Mouse (Mus musculus): ENCODE data around the gene Ppcdc. TPM values are rescaled to one million over a fixed set of nuclear protein-coding genes. Genes with fewer than 3 reads are reported as not detected.

Gene Ppcdc
- total and polyA plus RNA-seq, 3 experiments = 8.5 to 58.6 (median 26.0) TPM

DNA sequence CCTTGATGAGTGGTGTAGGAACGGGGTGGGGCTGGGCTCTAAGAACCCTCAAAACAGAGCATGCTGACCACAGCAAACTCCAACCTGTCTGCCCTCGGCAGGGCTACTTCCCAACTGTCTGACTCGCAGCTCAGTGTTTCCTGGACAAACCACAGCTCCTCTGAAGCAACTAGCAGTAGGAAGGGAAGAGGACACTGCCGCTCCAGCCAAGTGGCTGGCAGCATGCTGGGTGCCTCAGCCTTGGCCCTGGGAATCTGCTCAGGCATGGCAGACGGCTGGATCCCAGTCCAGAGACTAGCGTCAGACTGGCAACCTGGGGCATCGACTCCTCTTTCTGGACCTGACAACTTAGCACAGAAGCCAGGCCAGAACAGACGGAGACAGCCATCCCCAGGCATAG is 22.6 kb downstream of the Ppcdc start:
- Histone ChIP-seq H3K4me1 (ENCODE audit: insufficient read depth, low read depth, low read length) (peaks cover 11% of the 10 kb centered on the region), H3K4me3 (ENCODE audit: low read depth, low read length) (no peak overlapping the region), H3K36me3 (replicated peaks) (peaks cover 87% of the 10 kb centered on the region), H3K27me3 (ENCODE audit: insufficient read depth, low read length) (no peaks in the 10 kb centered on the region), H3K9me3 (replicated peaks) (no peaks in the 10 kb centered on the region)
- TF ChIP-seq TAL1 (conservative IDR thresholded peaks at IDR 0.05; ENCODE audit: low read depth, low read length) (no peak), GATA2 (IDR thresholded peaks at IDR 0.05; ENCODE audit: borderline replicate concordance, low read depth, low read length) (no peak), GATA1 (IDR thresholded peaks at IDR 0.05; ENCODE audit: borderline replicate concordance, low read length) (no peak)
- DNase-seq (ENCODE audit: low spot score) (no peak), ATAC-seq (ENCODE audit: extremely low read depth, insufficient number of reproducible peaks, low FRiP score, poor library complexity, severe bottlenecking) (no peak)

DNA sequence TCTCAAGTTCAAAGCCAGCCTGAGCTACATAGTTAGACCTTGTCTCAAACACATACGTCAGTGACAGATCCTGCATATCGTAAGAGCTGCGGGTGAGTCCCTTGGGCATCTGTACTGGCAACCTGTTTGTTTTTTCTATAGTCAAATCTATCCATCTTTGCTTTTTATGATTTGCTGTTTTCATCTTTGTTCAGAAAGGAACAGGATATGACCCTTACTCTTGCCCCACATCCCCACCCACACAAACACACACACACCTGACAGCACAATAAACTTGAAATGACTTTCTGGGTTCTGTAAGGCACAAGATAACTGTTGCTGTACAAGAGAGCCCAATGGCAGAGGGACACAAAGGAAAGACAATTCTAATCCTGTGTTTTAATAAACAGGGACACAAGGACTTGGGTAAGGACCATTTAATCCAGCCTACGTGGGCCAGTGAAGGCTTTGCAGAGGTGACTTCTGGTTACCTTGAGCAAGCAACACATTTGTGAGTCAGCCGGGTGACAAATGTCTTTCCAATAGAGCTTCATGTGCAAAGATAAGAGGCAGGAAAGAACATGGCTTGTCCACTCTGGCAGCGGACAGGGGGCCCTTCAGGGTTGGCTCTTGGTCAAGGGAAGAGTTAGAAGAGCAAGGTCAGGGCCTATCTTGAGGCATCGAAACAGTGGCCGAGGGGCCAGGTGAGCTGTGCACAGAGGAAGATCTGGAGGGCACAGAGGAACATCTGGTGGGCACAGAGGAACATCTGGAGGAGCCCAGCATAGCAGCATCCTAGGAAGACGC is 32.6 kb downstream of the Ppcdc start:
- no peak overlapping the region for H3K4me3 ChIP-seq (ENCODE audit: low read depth, low read length)
- ATAC-seq (ENCODE audit: extremely low read depth, insufficient number of reproducible peaks, low FRiP score, poor library complexity, severe bottlenecking) = no peak
- TF ChIP-seq CTCF (IDR thresholded peaks at IDR 0.05; ENCODE audit: low read depth, low read length) (no peak), POLR2AphosphoS5 (IDR thresholded peaks at IDR 0.05; ENCODE audit: insufficient replicate concordance, low read depth, low read length) (no peak), GATA1 (IDR thresholded peaks at IDR 0.05; ENCODE audit: borderline replicate concordance, low read length) (no peak), TAL1 (conservative IDR thresholded peaks at IDR 0.05; ENCODE audit: low read depth, low read length) (no peak), GATA2 (IDR thresholded peaks at IDR 0.05; ENCODE audit: borderline replicate concordance, low read depth, low read length) (no peak)
- H3K36me3 ChIP-seq (replicated peaks) = peaks cover 4% of the 10 kb centered on the region
- peaks cover 4% of the 10 kb centered on the region for H3K27me3 ChIP-seq (ENCODE audit: insufficient read depth, low read length)
- H3K9me3 ChIP-seq (replicated peaks) = no peaks in the 10 kb centered on the region
- no peaks in the 10 kb centered on the region for H3K4me1 ChIP-seq (ENCODE audit: insufficient read depth, low read depth, low read length)
- no peak for DNase-seq (ENCODE audit: low spot score)

DNA sequence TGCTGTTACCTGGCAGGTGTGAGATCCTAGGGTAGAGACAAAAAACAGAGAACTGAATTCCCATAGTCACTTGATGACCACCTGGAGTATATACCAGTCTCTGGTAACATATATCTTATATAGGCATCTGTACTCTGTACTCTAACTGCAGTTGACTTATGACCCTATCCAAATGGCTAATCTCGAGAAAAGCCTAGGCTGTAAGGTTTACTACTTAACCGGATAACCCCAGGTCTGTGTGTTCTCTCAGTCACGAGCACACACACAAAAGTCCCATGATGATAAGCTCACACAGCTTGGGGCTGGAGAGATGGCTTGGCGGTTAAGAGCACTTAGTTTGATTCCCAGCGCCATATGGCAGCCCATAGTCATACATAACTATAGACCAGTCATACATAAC is 33.5 kb downstream of the Ppcdc start:
- Histone ChIP-seq H3K4me3 (ENCODE audit: low read depth, low read length) (no peak overlapping the region), H3K27me3 (ENCODE audit: insufficient read depth, low read length) (peaks cover 11% of the 10 kb centered on the region), H3K4me1 (ENCODE audit: insufficient read depth, low read depth, low read length) (no peaks in the 10 kb centered on the region), H3K9me3 (replicated peaks) (no peaks in the 10 kb centered on the region), H3K36me3 (replicated peaks) (no peaks in the 10 kb centered on the region)
- TF ChIP-seq POLR2AphosphoS5 (IDR thresholded peaks at IDR 0.05; ENCODE audit: insufficient replicate concordance, low read depth, low read length) (no peak), TAL1 (conservative IDR thresholded peaks at IDR 0.05; ENCODE audit: low read depth, low read length) (no peak), GATA1 (IDR thresholded peaks at IDR 0.05; ENCODE audit: borderline replicate concordance, low read length) (no peak), GATA2 (IDR thresholded peaks at IDR 0.05; ENCODE audit: borderline replicate concordance, low read depth, low read length) (no peak), CTCF (IDR thresholded peaks at IDR 0.05; ENCODE audit: low read depth, low read length) (no peak)
- ATAC-seq (ENCODE audit: extremely low read depth, insufficient number of reproducible peaks, low FRiP score, poor library complexity, severe bottlenecking) (no peak), DNase-seq (ENCODE audit: low spot score) (no peak)

GRCm38 (mm10) chr9:57404036-57404435 is 35.9 kb downstream of the Ppcdc start:
- DNase-seq (ENCODE audit: low spot score) = no peak
- H3K27me3 ChIP-seq (ENCODE audit: insufficient read depth, low read length) = peaks cover 11% of the 10 kb centered on the region
- ATAC-seq (ENCODE audit: extremely low read depth, insufficient number of reproducible peaks, low FRiP score, poor library complexity, severe bottlenecking) = no peak
- H3K4me3 ChIP-seq (ENCODE audit: low read depth, low read length) = no peak overlapping the region
- H3K36me3 ChIP-seq (replicated peaks) = no peaks in the 10 kb centered on the region
- H3K4me1 ChIP-seq (ENCODE audit: insufficient read depth, low read depth, low read length) = no peaks in the 10 kb centered on the region
- H3K9me3 ChIP-seq (replicated peaks) = peaks cover 7% of the 10 kb centered on the region
- TF ChIP-seq TAL1 (conservative IDR thresholded peaks at IDR 0.05; ENCODE audit: low read depth, low read length) = no peak
- TF ChIP-seq POLR2AphosphoS5 (IDR thresholded peaks at IDR 0.05; ENCODE audit: insufficient replicate concordance, low read depth, low read length) = no peak
- TF ChIP-seq CTCF (IDR thresholded peaks at IDR 0.05; ENCODE audit: low read depth, low read length) = no peak
- TF ChIP-seq GATA1 (IDR thresholded peaks at IDR 0.05; ENCODE audit: borderline replicate concordance, low read length) = no peak
- no peak for TF ChIP-seq GATA2 (IDR thresholded peaks at IDR 0.05; ENCODE audit: borderline replicate concordance, low read depth, low read length)

- H3K4me1 ChIP-seq (ENCODE audit: insufficient read depth, low read depth, low read length) = no peaks in the 10 kb centered on the region
- TF ChIP-seq GATA1 (IDR thresholded peaks at IDR 0.05; ENCODE audit: borderline replicate concordance, low read length) (no peak), CTCF (IDR thresholded peaks at IDR 0.05; ENCODE audit: low read depth, low read length) (no peak)
- peaks cover 10% of the 10 kb centered on the region for H3K9me3 ChIP-seq (replicated peaks)
- H3K36me3 ChIP-seq (replicated peaks) = no peaks in the 10 kb centered on the region
- H3K4me3 ChIP-seq (ENCODE audit: low read depth, low read length) = no peak overlapping the region
- H3K27me3 ChIP-seq (ENCODE audit: insufficient read depth, low read length) = peaks cover 11% of the 10 kb centered on the region
- ATAC-seq (ENCODE audit: extremely low read depth, insufficient number of reproducible peaks, low FRiP score, poor library complexity, severe bottlenecking) = no peak
- DNase-seq (ENCODE audit: low spot score) = no peak
Measured at GRCm38 (mm10) chr9:57402318-57403251, 37.3 kb downstream of the Ppcdc start.

- Histone ChIP-seq H3K27me3 (ENCODE audit: insufficient read depth, low read length) (peaks cover 18% of the 10 kb centered on the region), H3K9me3 (replicated peaks) (peaks cover 10% of the 10 kb centered on the region), H3K4me3 (ENCODE audit: low read depth, low read length) (no peak overlapping the region), H3K4me1 (ENCODE audit: insufficient read depth, low read depth, low read length) (no peaks in the 10 kb centered on the region), H3K36me3 (replicated peaks) (no peaks in the 10 kb centered on the region)
- ATAC-seq (ENCODE audit: extremely low read depth, insufficient number of reproducible peaks, low FRiP score, poor library complexity, severe bottlenecking) (no peak), DNase-seq (ENCODE audit: low spot score) (no peak)
- TF ChIP-seq GATA1 (IDR thresholded peaks at IDR 0.05; ENCODE audit: borderline replicate concordance, low read length) (no peak), CTCF (IDR thresholded peaks at IDR 0.05; ENCODE audit: low read depth, low read length) (no peak), TAL1 (conservative IDR thresholded peaks at IDR 0.05; ENCODE audit: low read depth, low read length) (no peak), POLR2AphosphoS5 (IDR thresholded peaks at IDR 0.05; ENCODE audit: insufficient replicate concordance, low read depth, low read length) (no peak), GATA2 (IDR thresholded peaks at IDR 0.05; ENCODE audit: borderline replicate concordance, low read depth, low read length) (no peak)
Measured at GRCm38 (mm10) chr9:57398773-57399172, 41.2 kb downstream of the Ppcdc start.

Measured in G1E (cell line).